Mouse (Mus musculus) megakaryocyte progenitor cell, adult 5-6 weeks (primary cell): ENCODE measurements around the gene Bcl3. TPM values are rescaled to one million over a fixed set of nuclear protein-coding genes. Genes with fewer than 3 reads are reported as not detected.
A peak's percentile ranks its signal among the peaks of the same experiment; 100 is the strongest.

Experiments
- ATAC-seq: replicated peaks from 2 replicates; pipeline ENCODE4 v1.8.0; 2016; ENCODE audit warnings: mild to moderate bottlenecking, moderate TSS enrichment, inconsistent platforms; ENCODE audit not compliant: poor library complexity
- total RNA-seq, 2 experiments: library from RNA; stranded (forward) in 1 of 2; stranded (reverse) in 1 of 2; fragments of 157-497, 149-512 nt in 1 of 2; fragments of 200-1000 nt in 1 of 2; gene quantifications; 2 replicates each; pipeline versions ENCODE4 v1.2.3 to v1.2.4; 2015 to 2017

Bcl3 gene
- total RNA-seq, 2 experiments from 2014 or later = 4.6 to 6.3 TPM

DNA sequence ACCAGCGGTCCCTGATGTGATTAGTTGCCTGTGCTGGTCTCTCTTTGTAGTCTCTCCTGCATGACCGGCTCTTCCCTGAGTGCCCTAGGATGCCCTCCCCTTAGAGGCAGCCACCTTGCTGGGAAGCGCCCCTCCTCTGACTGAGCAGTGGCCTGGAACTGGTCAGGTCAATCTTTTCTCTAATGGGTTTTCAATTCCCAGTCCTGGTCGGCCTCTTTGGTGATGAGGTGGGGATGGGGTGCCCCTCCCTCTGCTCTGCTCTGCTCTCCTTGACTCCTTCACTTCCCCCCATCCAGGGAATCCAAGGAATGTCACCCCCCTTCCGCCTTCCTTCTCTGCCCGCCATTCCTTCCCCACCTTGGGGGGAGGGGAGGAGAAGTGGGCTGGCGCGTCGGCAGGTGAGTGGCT is 51.6 kb downstream of the Bcl3 start, which contains the start of gene Bcam:
Bcam (minus strand) TSS at position 33 of the 408 bp plus-strand sequence.
- no peak for ATAC-seq

DNA sequence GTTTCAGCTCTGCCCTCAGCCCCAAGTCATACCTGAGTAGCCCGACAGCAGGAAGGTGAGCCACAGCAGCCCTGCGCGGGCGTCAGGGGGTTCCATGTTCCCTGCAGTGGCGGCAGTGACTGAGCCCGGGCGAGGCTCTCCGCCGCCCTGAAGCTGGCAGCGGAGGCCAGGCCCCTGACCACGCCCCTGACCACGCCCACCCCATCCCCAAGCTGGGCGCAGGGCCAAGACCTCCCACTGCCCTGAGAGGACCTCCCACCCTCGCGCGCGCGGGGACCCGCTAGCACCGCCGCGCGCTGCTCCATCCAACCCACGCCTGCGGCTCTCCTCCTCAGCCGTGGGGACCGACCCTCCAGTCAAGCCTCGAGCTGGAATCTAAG is 52.2 kb downstream of the Bcl3 start:
- ATAC-seq = peak; percentile 74

DNA sequence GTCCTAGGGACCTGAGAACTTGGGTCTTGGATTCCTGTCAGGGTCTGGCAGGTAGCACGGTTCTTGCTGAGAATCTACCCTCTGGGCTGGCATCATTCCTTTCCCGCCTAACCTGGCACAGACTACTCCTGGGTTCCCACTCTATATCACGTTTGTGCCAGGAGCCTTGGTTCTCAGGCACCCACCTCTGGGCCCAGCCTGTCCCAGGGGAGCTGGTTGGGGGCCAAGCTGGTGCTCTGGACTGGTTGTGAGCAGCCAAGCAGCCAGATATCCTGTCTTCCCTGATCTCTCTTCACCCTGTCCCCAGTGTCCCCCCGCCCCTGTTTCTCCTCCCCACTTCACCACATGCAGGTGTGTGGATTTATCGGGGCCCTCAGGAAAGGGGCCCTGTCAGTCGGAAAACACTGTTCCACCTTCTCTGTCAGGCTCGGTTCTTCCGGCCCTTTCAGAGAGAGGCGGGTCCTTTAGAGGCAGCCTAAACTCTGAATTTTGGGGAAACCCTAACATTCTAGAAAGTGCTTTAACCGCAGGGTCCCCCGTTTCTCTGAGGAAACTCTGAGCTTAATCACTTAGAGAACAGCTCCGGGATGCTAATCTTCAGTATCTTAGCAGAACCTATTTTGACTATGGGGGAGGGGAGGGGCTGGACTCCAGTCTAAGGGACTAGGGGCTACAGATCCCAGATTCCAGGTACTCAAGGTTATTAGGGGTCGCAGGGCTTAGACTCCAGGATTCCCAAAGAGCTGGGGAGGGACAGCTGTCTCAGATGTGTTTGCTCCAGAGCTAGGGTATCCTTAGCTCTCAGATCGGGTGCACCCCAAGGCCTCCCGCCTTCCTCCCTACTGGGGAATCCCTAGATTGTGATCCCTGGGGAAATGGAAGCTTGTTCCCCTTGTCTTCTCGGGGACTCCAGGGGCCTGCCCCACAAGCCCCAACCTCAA is 52.9 kb downstream of the Bcl3 start:
- no peak for ATAC-seq

DNA sequence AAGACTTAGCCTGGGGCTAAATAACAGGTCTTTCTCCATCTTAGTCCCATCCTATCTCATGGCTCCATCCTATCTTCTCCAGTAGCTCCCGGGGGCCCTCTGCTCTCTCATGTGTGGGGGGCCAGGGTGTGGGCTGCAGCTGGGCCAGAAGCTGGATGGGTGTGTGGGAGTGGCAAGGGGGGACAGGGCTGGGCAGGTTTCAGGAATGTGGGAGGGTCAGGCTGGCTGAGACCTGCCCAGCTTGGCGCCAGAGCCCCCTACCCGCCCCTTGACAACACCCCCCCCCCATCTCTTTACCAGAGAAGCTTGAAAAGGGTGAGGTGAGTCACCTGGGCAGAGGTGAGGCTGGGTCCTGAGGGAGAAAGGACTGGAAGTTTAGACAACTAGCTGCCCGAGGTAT is 53.6 kb downstream of the Bcl3 start:
- ATAC-seq = no peak

DNA sequence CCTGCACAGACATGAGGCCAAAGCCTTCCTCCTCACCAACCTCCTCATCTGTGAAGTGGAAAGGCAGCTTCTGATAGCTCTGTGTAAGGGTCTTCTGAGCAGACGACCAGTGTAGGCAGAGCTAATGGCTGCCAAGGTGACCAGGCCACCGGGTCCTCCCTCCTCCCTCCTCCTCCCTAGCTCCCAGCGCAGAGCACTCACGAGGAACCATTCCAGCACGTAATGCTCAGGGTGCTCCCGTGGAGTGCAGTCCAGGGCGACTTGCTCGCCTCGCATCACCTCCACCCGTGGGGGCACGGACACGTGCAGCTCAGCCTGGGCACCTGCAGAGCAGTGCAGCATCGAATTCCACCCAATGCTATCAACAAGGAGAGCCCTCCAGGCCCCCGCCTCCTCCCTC is 54.3 kb downstream of the Bcl3 start:
- ATAC-seq = no peak

DNA sequence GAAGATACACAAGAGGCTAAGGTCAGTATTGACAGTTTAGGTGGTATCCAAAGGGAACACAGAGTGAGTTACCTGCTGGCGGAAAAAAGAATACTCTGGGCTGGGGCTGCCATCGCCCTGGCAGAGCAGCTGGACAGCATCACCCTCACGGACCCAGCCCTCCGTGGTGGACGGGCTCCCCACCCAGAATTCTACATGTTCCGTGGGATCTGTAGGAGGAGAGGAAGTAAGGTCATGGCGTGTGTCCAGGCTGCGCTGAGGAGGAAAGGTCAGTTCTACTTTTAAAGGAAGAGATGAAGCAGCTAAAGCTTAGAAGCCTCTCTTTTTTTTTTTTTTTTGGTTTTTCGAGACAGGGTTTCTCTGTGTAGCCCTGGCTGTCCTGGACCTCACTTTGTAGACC is 58.0 kb downstream of the Bcl3 start:
- no peak for ATAC-seq

DNA sequence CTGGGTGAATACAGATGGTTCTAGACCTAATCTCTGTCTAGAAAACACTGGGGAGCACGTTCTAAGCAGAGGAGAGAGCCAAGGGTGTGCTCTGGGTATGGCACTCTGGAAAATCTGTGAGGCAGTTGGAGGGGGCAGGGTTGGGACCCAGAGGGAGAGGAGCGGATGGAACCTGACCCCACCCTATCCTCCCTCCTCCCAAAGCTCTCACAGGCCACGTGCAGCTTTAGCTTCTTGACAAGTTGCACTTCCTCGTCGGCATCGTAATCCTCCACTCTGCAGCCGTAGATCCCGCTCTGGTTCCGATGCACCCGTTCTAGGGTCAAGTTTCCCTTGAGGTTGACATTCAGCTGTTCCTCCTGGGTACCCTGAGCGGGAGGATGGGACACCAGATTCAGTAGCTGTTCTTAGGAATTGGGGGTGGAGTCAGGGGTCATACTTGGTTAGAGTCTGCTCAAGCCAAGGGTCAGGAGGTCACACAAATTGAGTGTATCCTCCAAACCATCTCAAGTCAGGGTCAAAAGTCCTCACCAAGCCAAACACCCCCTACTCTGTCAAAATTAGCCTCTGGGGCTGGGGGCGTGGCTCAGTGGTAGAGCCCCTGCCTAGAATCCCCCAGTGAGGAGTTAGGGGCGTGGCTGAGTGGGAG is 58.6 kb downstream of the Bcl3 start:
- ATAC-seq = peak; percentile 60; the same call in 1 of the 2 replicates

DNA sequence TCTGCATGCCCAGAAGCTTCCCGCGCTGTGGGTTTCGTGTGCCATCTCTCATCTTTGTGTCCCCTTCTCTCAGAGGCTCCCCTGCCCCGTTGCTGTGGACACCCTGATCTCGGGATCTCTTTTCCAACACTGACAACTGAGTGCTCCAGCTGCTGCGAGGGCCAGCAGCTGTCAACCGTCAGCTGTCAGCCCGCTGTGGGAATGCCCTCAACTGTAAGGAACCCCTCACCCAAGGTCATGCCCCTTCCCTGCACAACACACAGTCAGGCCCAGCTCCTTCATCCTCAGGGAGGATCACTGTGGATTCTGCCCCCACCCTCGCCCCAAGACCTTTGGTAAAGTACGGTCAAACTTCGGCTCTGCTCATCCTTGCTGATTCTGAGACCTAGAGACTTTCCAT is 60.3 kb downstream of the Bcl3 start:
- no peak for ATAC-seq

DNA sequence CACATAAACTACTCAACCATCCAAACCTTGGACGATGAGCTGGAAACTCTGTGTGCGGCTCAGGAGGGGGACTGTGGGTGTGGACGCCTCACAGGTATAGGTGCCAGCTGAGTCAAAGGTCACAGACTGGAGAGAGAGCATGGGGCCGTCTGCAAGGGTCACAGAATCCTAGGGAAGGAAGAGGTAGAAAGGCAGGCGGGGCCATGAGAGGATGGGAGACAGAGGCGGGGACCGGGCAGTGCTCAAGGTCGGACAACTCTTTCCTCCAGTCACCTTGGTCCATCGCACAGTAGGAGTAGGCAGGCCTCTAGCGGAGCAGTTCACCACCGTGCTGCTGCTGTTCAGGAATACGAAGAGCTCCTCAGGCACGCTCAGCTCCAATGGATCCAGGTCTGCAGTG is 62.5 kb downstream of the Bcl3 start:
- ATAC-seq = no peak

DNA sequence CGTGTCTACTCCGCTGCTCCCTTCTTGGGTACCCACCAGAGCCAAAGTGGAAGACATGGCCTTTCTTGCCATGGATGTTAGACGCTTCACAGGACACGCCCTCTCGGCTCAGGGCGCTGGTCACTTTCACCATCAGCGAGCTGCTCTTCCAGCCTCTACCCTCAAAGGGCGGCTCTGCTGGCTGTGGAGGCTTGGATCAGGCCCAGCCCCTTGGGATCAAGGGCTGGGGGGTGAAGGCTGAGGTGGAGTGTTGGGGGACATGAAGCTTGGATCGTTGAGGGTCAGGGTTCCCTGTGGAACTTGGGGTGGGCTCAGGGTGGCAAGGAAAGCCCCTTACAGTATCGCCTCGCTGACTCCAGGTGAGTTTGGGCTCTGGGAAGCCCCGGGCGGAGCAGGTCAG is 63.9 kb downstream of the Bcl3 start:
- ATAC-seq = no peak

Other genes starting within 250 kb of the Bcl3 start
- 5.9 and 6.8 TPM in 2 replicates for gene Zfp296, start 245.5 kb downstream of the Bcl3 start, total RNA-seq (2015)
- gene Zfp296, start 245.5 kb downstream of the Bcl3 start, total RNA-seq (2017) = 2.8 and 4.4 TPM in 2 replicates
- gene Gemin7, start 245.2 kb downstream of the Bcl3 start, total RNA-seq (2015) = 65.5 and 73.4 TPM in 2 replicates
- 33.5 and 36.9 TPM in 2 replicates for gene Gemin7, start 245.2 kb downstream of the Bcl3 start, total RNA-seq (2017)
- gene Clasrp, start 218.3 kb downstream of the Bcl3 start, total RNA-seq (2015) = 9.6 and 11.7 TPM in 2 replicates
- 30.2 and 32.6 TPM in 2 replicates for gene Clasrp, start 218.3 kb downstream of the Bcl3 start, total RNA-seq (2017)
- 0.22 TPM in 1 of 2 replicates, not detected in the other for gene Relb, start 193.3 kb downstream of the Bcl3 start, total RNA-seq (2015)
- gene Relb, start 193.3 kb downstream of the Bcl3 start, total RNA-seq (2017) = 0.74 and 2.5 TPM in 2 replicates
- 47.3 and 57.1 TPM in 2 replicates for gene Clptm1, start 157.7 kb downstream of the Bcl3 start, total RNA-seq (2015)
- 25.7 and 30.0 TPM in 2 replicates for gene Clptm1, start 157.7 kb downstream of the Bcl3 start, total RNA-seq (2017)
- 1.7 and 2.7 TPM in 2 replicates for gene Apoc2, start 144.8 kb downstream of the Bcl3 start, total RNA-seq (2015)
- gene Apoc2, start 144.8 kb downstream of the Bcl3 start, total RNA-seq (2017) = 2.2 and 5.2 TPM in 2 replicates
- not detected in 2 replicates for gene Gm44805, start 141.3 kb downstream of the Bcl3 start, total RNA-seq (2015)
- not detected in 2 replicates for gene Gm44805, start 141.3 kb downstream of the Bcl3 start, total RNA-seq (2017)
- gene Apoc4, start 141.3 kb downstream of the Bcl3 start, total RNA-seq (2015) = not detected in 2 replicates
- gene Apoc4, start 141.3 kb downstream of the Bcl3 start, total RNA-seq (2017) = not detected in 2 replicates
- 0.79 and 2.0 TPM in 2 replicates for gene Apoc1, start 130.1 kb downstream of the Bcl3 start, total RNA-seq (2015)
- 1.1 and 6.4 TPM in 2 replicates for gene Apoc1, start 130.1 kb downstream of the Bcl3 start, total RNA-seq (2017)
- gene Apoe, start 123.6 kb downstream of the Bcl3 start, total RNA-seq (2015) = 18.7 and 27.5 TPM in 2 replicates
- gene Apoe, start 123.6 kb downstream of the Bcl3 start, total RNA-seq (2017) = 110 and 130 TPM in 2 replicates
- gene Tomm40, start 107.3 kb downstream of the Bcl3 start, total RNA-seq (2015) = 61.5 and 62.2 TPM in 2 replicates
- gene Tomm40, start 107.3 kb downstream of the Bcl3 start, total RNA-seq (2017) = 42.5 and 50.8 TPM in 2 replicates
- gene Nectin2, start 72.3 kb downstream of the Bcl3 start, total RNA-seq (2015) = 0.95 and 2.2 TPM in 2 replicates
- gene Nectin2, start 72.3 kb downstream of the Bcl3 start, total RNA-seq (2017) = 0.78 and 1.0 TPM in 2 replicates
- not detected in 2 replicates for gene Bcam, start 51.8 kb downstream of the Bcl3 start, total RNA-seq (2015)
- gene Bcam, start 51.8 kb downstream of the Bcl3 start, total RNA-seq (2017) = not detected in 2 replicates
- gene Cblc, start 26.0 kb downstream of the Bcl3 start, total RNA-seq (2015) = not detected in 2 replicates
- gene Cblc, start 26.0 kb downstream of the Bcl3 start, total RNA-seq (2017) = not detected in 2 replicates
- not detected in 2 replicates for gene Gm19345, start 29.2 kb upstream of the Bcl3 start, total RNA-seq (2015)
- not detected in 2 replicates for gene Gm19345, start 29.2 kb upstream of the Bcl3 start, total RNA-seq (2017)
- gene Ceacam16, start 38.5 kb upstream of the Bcl3 start, total RNA-seq (2015) = not detected in 2 replicates
- gene Ceacam16, start 38.5 kb upstream of the Bcl3 start, total RNA-seq (2017) = not detected in 2 replicates
- not detected in 2 replicates for gene Ceacam19, start 65.2 kb upstream of the Bcl3 start, total RNA-seq (2015)
- gene Ceacam19, start 65.2 kb upstream of the Bcl3 start, total RNA-seq (2017) = 0.03 TPM in 1 of 2 replicates, not detected in the other
- 10.2 and 13.0 TPM in 2 replicates for gene Pvr, start 98.4 kb upstream of the Bcl3 start, total RNA-seq (2015)
- 7.5 and 9.7 TPM in 2 replicates for gene Pvr, start 98.4 kb upstream of the Bcl3 start, total RNA-seq (2017)
- gene Igsf23, start 128.0 kb upstream of the Bcl3 start, total RNA-seq (2015) = not detected in 2 replicates
- not detected in 2 replicates for gene Igsf23, start 128.0 kb upstream of the Bcl3 start, total RNA-seq (2017)
- not detected in 2 replicates for gene Ceacam20, start 142.6 kb upstream of the Bcl3 start, total RNA-seq (2015)
- gene Ceacam20, start 142.6 kb upstream of the Bcl3 start, total RNA-seq (2017) = not detected in 2 replicates
- not detected in 2 replicates for gene Nlrp9b, start 168.7 kb upstream of the Bcl3 start, total RNA-seq (2015)
- not detected in 2 replicates for gene Nlrp9b, start 168.7 kb upstream of the Bcl3 start, total RNA-seq (2017)